Mouse (Mus musculus) testis, postnatal 10 days (tissue): ENCODE results near the gene Cers6.

ENCODE experiments used
- DNase-seq: peaks from one replicate; pipeline ENCODE4 v3.0.0; 2021; ENCODE audit warnings: low spot score

Gene Cers6

GRCm38 (mm10) chr2:68884573-68884972 lies 23.3 kb downstream of the Cers6 start:
- DNase-seq, result no peak

GRCm38 (mm10) chr2:68885206-68885605 lies 24.0 kb downstream of the Cers6 start:
- DNase-seq, result no peak

- no peak for DNase-seq
Observed at GRCm38 (mm10) chr2:68885766-68886496, 24.7 kb downstream of the Cers6 start.

GRCm38 (mm10) chr2:68886661-68887060 lies 25.4 kb downstream of the Cers6 start:
- DNase-seq, result no peak

- DNase-seq, result no peak
Observed at GRCm38 (mm10) chr2:68888094-68888705, 27.0 kb downstream of the Cers6 start.

GRCm38 (mm10) chr2:68889661-68890170 lies 28.5 kb downstream of the Cers6 start:
- no peak for DNase-seq

GRCm38 (mm10) chr2:68892476-68892875 lies 31.2 kb downstream of the Cers6 start:
- no peak for DNase-seq

GRCm38 (mm10) chr2:68895044-68895764 lies 34.0 kb downstream of the Cers6 start:
- no peak for DNase-seq

- DNase-seq, result no peak
Observed at GRCm38 (mm10) chr2:68896196-68896595, 35.0 kb downstream of the Cers6 start.

GRCm38 (mm10) chr2:68899770-68900521 lies 38.7 kb downstream of the Cers6 start:
- no peak for DNase-seq

GRCm38 (mm10) chr2:68900640-68901378 lies 39.6 kb downstream of the Cers6 start:
- DNase-seq, result no peak

- DNase-seq, result no peak
Observed at GRCm38 (mm10) chr2:68901708-68902107, 40.5 kb downstream of the Cers6 start.

GRCm38 (mm10) chr2:68902546-68902945 lies 41.3 kb downstream of the Cers6 start:
- DNase-seq, result no peak

- DNase-seq, result no peak
Observed at GRCm38 (mm10) chr2:68906921-68907320, 45.7 kb downstream of the Cers6 start.

GRCm38 (mm10) chr2:68907721-68908463 lies 46.7 kb downstream of the Cers6 start:
- no peak for DNase-seq

GRCm38 (mm10) chr2:68910727-68911126 lies 49.5 kb downstream of the Cers6 start:
- DNase-seq, result no peak

- no peak for DNase-seq
Observed at GRCm38 (mm10) chr2:68911587-68912483, 50.6 kb downstream of the Cers6 start.

GRCm38 (mm10) chr2:68915742-68916141 lies 54.5 kb downstream of the Cers6 start:
- DNase-seq, result no peak

- DNase-seq, result no peak
Observed at GRCm38 (mm10) chr2:68916299-68916698, 55.1 kb downstream of the Cers6 start.

- no peak for DNase-seq
Observed at GRCm38 (mm10) chr2:68917010-68917409, 55.8 kb downstream of the Cers6 start.
